Mouse (Mus musculus) liver, adult (tissue): Measurements from ENCODE around the gene Hs1bp3.

Source experiments
- GATA4 ChIP-seq: IDR thresholded peaks from 2 replicates; pipeline ENCODE4 v1.6.1; 2014; ENCODE audit warnings: mild to moderate bottlenecking, low read length; ENCODE audit not compliant: insufficient replicate concordance

Gene Hs1bp3

GRCm38 (mm10) chr12:8388529-8389414 lies 75.5 kb downstream of the Hs1bp3 start:
- TF ChIP-seq GATA4 = no peak

- TF ChIP-seq GATA4 = no peak
These were observed 80.0 kb downstream of the Hs1bp3 start for GRCm38 (mm10) chr12:8393226-8393625.
